Mouse (Mus musculus): Measurements from ENCODE around the gene Armc3.

Armc3 gene

DNA sequence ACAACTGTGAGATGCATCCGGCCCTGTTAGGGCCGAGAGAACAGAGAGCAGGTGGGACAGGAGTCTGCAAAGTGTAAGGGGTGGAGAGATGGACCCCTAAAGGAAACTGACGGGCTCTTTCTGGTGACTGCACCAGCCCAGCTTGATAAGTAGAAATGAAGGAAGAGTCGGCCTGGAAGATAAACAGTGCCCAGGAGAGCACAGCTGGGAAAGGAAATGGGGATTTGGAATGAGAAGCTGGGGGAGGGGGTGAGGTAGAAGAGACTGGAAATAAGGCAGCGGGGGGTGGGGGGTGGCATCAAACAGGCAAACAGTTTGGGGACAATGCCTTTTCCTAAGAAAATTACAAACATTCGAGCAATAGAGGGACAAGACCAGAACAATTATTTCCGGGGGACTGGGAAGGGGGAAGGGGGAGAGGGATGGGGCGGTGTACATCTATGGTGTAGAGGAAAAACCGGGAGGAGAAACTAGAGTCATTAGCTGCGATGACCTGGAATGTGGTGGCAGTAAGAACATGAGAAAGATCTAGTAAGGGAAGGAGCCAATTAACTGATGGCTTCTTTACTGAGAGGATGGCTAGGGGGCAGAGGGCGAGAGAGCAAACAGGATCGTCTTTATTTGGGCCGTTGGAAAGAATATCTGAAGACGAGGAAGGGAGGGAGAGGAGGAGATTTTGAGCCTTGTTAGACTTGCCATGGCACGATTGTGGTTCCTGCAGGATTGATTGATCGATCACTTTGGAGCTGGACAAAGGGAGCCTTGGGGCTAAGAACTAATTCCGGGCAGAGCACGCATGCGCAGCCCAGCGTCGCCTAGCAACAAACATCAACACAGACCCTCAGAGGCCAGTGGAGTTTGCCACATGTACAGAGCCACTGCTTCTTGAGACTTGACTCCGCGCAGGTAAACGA lies at the start of gene Armc3:
Gene Armc3 (plus strand): TSS at position 851 of the 914 bp plus-strand sequence.
- peak; percentile 69 for DNase-seq

GRCm38 (mm10) chr2:19152687-19153086 lies 46.4 kb upstream of the Armc3 start:
- DNase-seq = no peak

DNA sequence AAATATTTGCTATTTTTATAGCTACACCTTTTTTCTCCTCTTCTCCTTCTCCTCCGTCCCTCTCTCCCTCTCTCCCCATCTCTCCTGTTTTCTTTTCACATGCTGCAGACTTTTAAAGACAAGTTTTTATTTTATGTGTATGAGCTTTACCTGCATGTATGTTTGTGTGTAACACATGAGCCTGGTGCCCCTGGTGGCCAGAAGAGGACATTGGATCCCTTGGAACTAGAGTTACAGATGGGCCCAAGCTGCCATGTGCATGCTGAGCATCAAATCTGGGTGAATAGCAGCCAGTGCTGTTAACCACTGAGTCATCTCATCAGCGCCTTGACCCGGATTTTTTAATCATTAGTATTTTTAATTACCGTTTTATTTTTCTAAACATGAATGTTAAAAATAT lies 42.9 kb upstream of the Armc3 start:
- peak; percentile 13 for DNase-seq

GRCm38 (mm10) chr2:19159539-19159938 lies 39.6 kb upstream of the Armc3 start:
- DNase-seq = no peak

- no peak for DNase-seq
Measured at GRCm38 (mm10) chr2:19160368-19161114, 38.6 kb upstream of the Armc3 start.

GRCm38 (mm10) chr2:19164234-19164633 lies 34.9 kb upstream of the Armc3 start:
- DNase-seq = no peak

DNA sequence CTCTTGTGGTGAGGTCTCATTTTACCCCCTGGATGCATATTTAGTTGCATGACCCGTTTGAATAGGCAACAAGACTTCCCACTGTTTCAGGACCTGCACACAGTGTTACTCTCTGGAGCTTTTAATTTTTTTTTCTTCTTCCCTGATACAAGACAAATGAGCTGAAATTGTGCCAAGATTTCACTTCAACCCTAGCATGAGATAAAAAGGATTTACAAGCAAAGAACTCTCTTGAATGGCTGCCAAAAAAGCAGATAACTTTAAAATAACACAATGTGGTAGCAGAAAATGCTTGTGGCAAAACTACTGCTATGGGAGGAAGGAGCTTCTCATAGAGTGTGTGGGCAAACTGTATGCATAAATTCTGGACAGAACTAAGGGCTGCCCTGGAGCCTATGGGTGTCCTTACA lies 22.3 kb upstream of the Armc3 start:
- no peak for DNase-seq

GRCm38 (mm10) chr2:19199366-19199853 lies 308 bp downstream of the Armc3 start:
- no peak for DNase-seq

DNA sequence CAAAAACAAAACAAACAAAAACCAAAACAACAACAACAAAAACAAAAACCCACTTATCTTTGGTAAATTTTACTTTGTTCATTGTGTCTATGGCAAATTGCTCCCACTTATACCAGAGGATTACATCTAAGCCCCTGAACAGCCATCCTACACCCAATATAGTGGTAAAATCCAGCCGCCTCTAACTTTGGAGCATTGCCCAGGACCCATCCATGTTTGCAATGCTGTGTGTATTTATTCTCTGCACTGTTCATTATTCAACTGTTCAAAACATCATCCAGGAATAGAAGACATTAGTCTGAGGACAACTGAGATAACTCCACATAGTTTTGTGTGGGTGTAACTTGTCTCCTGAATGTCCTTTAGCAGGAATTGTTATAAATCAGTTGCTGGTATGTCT lies 1.0 kb downstream of the Armc3 start:
- DNase-seq = no peak

- DNase-seq = no peak
Measured at GRCm38 (mm10) chr2:19201682-19202081, 2.6 kb downstream of the Armc3 start.

DNA sequence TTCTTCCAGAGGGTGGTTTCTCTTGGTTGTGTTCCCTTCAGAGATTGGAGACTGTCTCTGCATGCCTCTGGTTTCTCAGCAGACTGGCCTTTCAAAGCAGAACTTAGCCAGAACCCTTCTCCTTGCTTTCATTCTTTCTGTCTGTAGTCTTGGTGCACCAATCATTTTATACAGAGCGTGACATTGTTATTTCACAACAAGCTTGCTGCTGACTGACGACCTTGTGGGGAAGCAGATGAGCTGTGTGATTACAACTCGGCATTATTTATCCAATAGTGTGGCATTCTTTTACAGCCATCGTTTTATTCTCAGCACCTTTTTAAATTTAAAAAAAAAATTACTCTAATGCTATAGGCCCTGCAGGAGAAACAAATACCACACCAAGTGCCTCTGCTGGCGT lies 35.2 kb downstream of the Armc3 start:
- no peak for DNase-seq

- no peak for DNase-seq
Measured at GRCm38 (mm10) chr2:19235193-19235592, 36.1 kb downstream of the Armc3 start.

GRCm38 (mm10) chr2:19235614-19236013 lies 36.5 kb downstream of the Armc3 start:
- no peak for DNase-seq

GRCm38 (mm10) chr2:19238771-19239170 lies 39.7 kb downstream of the Armc3 start:
- no peak for DNase-seq

DNA sequence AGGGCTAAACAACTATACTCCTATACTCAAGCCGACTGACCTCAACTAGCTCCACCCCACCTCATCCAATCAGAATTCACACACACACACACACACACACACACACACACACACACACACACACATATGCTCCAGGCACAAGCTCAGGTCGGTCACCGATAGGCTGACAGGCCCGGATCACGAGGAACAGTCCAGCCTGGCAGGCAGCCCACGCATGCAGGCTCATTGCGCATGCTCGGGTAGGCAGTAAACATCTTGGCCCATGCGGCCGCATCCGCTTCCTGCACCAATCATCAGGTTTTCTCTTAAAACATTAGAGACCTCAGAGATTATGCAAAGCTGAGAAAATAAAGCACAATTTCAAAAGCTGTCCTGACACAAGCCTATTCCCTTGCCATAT lies 50.5 kb downstream of the Armc3 start:
- DNase-seq = no peak

- no peak for DNase-seq
Measured at GRCm38 (mm10) chr2:19255037-19255436, 55.9 kb downstream of the Armc3 start.

GRCm38 (mm10) chr2:19257255-19257654 lies 58.2 kb downstream of the Armc3 start:
- no peak for DNase-seq

- DNase-seq = no peak
Measured at GRCm38 (mm10) chr2:19260399-19260798, 61.3 kb downstream of the Armc3 start.

DNA sequence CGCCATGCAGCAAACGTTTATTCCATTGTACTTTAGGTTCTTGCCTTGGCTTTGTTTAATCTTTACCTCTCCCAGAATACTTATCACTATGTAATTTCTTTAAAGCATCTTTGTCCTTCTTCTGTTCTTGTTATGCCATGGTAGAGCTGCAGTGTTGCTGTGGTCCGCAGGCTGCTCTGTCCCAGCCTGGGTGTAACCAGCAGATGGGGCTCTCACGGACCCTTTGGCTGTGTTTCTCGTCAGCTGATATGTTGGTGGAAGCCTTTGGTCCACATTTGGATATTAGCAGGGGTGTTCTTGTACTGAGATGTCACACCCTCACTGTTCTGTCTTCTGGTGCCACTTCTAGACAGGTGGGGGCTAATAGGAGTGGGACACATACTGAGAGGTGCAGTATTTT lies 64.3 kb downstream of the Armc3 start:
- no peak for DNase-seq

GRCm38 (mm10) chr2:19265834-19266233 lies 66.7 kb downstream of the Armc3 start:
- no peak for DNase-seq

DNA sequence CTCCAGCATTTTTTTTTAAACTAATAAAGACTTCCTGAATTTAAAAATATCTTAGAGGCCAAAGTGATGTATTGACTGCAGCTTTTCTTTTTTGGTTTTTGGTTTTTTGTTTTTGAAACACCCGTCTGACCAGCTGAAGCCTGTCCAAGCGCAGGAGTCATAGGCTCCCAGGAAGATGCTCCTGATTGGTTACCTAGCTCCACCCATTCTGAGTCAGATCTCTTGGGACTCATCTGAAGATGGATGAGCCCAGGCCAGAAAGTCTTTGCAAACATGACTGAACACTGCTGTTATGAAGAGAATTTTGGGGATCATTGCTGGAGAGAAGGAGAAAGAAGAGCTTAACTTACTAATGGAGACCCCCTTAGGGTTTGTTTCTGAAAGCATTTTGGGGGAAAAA lies 68.3 kb downstream of the Armc3 start:
- DNase-seq = no peak

DNA sequence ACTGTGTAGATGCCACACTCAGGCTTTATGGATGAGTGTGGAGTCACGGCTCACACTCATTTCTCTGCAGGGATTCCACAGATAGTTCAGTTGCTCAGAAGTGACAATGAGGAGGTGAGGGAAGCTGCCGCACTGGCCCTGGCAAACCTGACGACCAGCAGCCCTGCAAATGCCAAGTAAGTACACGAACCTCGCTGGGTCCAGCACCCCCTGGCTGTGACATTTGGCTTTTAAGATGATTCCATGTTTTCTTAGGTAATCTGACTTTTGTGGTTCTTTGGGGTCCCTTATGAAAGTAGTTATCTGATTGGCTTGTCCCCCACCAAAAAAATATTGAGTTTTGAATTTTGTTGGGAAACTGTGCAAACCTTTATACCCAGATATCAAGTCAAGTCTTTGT lies 70.9 kb downstream of the Armc3 start:
- DNase-seq = no peak

GRCm38 (mm10) chr2:19270709-19271120 lies 71.6 kb downstream of the Armc3 start:
- DNase-seq = no peak

DNA sequence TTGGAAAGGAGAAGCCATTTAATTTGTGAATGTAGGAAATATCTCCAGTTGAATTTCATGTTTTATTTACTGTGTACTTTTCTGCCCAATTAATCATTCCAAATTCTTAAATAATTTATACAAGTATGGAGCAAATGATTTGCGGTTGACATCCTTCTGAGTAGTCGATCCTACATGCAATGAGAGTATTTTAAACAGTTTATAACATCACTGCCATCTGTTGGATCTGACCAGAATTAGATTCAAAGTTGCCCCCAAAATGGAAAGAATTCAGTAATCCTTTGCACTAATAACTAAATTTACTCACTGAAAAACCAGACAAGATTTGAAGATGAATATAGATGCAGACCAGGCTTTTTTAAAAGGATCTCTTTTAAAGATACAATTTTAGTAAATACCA lies 75.5 kb downstream of the Armc3 start:
- DNase-seq = no peak

Measured in right cerebral cortex, postnatal 14 days (tissue).